Mouse (Mus musculus): Measurements from ENCODE around the gene Bcl11a.

Bcl11a gene

GRCm38 (mm10) chr11:24139432-24139831 is 61.6 kb downstream of the Bcl11a start:
- in situ Hi-C loops (cut with MboI; ENCODE audit: low pct_unique_long_range_greater_than_20kb in 1 of 2, low sequenced_read_pairs in 2 of 2, unreplicated experiment in 1 of 2): no loop called here

GRCm38 (mm10) chr11:24139952-24140351 is 62.1 kb downstream of the Bcl11a start:
- in situ Hi-C loops (cut with MboI; ENCODE audit: low pct_unique_long_range_greater_than_20kb in 1 of 2, low sequenced_read_pairs in 2 of 2, unreplicated experiment in 1 of 2): no loop called here

- in situ Hi-C loops (cut with MboI; ENCODE audit: low pct_unique_long_range_greater_than_20kb in 1 of 2, low sequenced_read_pairs in 2 of 2, unreplicated experiment in 1 of 2): no loop called here
These were observed 63.1 kb downstream of the Bcl11a start for GRCm38 (mm10) chr11:24140948-24141347.

DNA sequence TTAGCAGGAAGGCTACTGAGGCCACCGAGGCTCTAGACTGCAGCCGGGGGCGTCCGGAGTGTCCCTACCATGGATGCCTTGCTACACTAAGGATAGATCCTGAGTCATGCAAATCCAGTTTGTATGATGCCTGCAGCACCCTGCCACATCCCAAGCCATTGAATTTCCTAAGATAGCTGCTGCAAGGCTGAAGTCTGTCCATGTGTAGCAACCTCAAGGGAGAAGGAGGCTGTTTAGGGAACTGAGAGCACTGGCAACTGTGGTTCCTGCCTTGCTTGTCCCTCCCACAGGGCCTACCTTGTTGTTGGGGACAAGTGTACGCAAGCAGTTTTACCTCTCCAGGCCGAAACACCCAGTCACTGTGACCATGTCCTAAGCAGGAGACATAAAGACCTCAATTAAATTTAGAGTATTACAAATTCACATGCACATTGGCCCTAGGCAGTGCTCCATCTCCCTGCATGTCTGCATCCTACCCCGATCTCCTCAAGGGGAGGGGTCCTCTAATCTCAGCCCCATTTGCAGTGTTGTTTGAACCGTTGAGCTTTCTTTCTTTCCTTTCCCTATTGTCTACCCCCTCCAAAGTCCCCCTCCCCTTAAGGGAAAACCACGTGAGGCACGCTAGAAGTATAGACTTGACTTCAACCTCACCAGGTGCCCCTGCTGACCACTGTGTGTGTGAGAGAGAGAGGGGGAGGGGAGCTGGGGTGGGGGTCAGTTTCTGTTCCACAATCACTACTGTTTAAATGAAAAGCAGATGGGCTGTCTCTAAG is 63.8 kb downstream of the Bcl11a start:
- in situ Hi-C loops (cut with MboI; ENCODE audit: low pct_unique_long_range_greater_than_20kb in 1 of 2, low sequenced_read_pairs in 2 of 2, unreplicated experiment in 1 of 2): no loop called here

DNA sequence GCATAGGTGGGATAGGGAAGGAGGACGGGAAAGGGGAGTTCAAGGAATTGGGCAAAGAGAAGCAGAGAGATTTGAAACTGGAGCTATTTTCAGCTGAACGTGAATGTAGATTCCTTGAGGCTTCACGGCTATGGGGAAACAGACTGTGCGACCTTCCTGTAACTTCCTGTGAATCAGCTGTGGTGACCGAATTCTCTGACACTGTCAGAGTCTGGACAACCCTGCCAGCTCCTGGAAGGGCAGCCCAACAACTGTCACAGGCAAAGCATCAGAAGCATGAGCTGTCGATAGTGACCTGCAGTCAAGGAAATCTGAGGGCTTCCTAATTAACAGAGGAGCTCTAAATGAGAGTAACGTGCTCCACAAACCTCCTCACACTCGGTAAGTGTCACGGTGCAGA is 64.5 kb downstream of the Bcl11a start:
- in situ Hi-C loops (cut with MboI; ENCODE audit: low pct_unique_long_range_greater_than_20kb in 1 of 2, low sequenced_read_pairs in 2 of 2, unreplicated experiment in 1 of 2): no loop called here

DNA sequence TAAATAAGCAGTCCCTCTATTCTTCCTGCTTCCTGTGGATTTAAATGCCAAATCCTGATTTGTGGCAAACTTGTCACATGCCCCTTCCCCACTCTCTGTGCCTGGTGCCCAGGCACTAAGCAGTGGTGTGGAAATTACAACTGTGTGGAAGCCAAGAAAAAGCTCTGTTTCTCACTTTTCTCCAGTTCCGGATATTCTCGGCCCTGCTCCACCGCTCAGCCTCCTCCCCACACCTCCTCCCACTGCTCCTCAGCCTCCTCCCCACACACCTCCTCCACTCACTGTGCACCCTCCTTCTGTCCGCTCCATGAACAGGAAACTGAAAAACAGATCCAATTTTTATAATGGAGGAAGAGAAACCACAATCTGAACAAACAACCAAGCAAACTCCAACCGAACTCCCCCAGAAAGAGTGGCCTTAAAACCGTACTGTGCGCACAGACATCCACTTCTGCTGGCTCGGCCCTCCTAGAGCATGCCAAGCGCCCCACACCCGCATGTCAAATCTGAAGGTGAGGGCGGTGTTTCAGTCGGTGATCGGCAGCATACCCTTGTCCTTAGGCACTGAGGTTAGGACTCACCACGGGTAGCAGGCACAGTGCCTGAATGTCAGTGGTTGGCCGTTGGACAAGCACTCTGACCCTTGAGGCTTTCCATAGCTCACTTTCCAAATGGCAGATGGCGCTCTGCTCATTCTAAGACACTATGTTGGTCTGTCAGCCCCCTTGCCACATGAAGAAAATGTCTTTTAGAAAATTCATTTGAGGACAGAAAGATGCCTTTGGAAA is 66.5 kb downstream of the Bcl11a start:
- in situ Hi-C loops (cut with MboI; ENCODE audit: low pct_unique_long_range_greater_than_20kb in 1 of 2, low sequenced_read_pairs in 2 of 2, unreplicated experiment in 1 of 2): no loop called here

- in situ Hi-C loops (cut with MboI; ENCODE audit: low pct_unique_long_range_greater_than_20kb in 1 of 2, low sequenced_read_pairs in 2 of 2, unreplicated experiment in 1 of 2): no loop called here
These were observed 68.2 kb downstream of the Bcl11a start for GRCm38 (mm10) chr11:24146034-24146433.

DNA sequence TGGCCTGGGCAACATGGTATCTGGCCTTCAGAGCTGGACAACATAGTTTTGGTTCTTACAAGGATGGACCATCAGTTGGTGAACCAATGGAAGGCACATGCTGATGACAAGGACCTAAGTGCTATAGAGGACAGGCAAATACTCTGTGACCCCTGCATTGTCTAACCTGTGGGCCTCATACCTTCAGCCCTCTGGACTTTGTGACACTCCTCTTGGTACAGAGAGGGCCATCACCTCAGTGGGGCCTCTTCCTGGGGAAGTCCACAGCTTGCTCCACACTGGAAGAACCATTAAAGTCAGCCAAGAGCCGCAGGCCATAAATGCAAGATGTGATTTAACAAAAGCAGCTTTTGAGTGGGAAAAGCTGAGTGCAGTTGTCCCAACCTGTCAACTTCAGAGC is 68.6 kb downstream of the Bcl11a start:
- in situ Hi-C loops (cut with MboI; ENCODE audit: low pct_unique_long_range_greater_than_20kb in 1 of 2, low sequenced_read_pairs in 2 of 2, unreplicated experiment in 1 of 2): no loop called here

- in situ Hi-C loops (cut with MboI; ENCODE audit: low pct_unique_long_range_greater_than_20kb in 1 of 2, low sequenced_read_pairs in 2 of 2, unreplicated experiment in 1 of 2): no loop called here
These were observed 69.8 kb downstream of the Bcl11a start for GRCm38 (mm10) chr11:24147698-24148097.

- in situ Hi-C loops (cut with MboI; ENCODE audit: low pct_unique_long_range_greater_than_20kb in 1 of 2, low sequenced_read_pairs in 2 of 2, unreplicated experiment in 1 of 2): no loop called here
These were observed 70.7 kb downstream of the Bcl11a start for GRCm38 (mm10) chr11:24148545-24148944.

DNA sequence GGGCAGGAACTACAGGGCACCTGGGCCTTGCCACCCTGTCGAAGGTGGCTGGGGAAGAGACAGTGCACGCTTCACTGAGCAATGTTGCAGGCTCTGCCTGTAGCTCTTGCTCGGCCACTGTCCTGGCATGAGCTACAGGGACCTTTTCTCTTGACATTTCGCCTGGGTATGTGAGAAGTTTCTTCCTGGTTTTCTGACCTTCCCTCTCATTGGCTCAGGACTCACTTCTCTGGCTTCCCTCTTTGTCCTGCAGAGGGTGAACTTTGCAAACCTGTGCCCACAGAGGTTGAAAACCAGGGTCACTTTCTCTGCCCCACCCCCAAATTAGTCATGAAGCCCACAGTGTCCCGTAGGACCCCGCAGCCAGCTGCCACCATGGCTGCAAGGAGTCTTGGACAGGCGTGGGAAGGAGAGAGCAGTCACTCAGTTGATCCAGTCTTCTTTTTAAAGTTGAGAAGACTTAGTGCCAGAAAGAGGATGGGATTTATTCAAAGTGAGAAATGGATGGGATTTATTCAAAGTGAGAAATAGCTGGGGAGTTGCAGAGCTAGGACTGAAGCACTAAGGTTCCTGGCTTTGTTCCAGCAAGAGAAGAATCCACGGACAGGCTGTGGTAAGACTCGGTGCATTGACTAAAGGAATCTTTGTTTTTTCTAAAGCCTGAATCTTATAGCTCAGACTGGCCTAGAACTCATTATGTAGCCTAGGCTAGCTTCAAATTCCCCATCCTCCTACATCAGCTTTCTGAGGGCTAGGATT is 71.8 kb downstream of the Bcl11a start:
- in situ Hi-C loops (cut with MboI; ENCODE audit: low pct_unique_long_range_greater_than_20kb in 1 of 2, low sequenced_read_pairs in 2 of 2, unreplicated experiment in 1 of 2): no loop called here

- in situ Hi-C loops (cut with MboI; ENCODE audit: low pct_unique_long_range_greater_than_20kb in 1 of 2, low sequenced_read_pairs in 2 of 2, unreplicated experiment in 1 of 2): no loop called here
These were observed 74.4 kb downstream of the Bcl11a start for GRCm38 (mm10) chr11:24152076-24152784.

- in situ Hi-C loops (cut with MboI; ENCODE audit: low pct_unique_long_range_greater_than_20kb in 1 of 2, low sequenced_read_pairs in 2 of 2, unreplicated experiment in 1 of 2): no loop called here
These were observed 75.2 kb downstream of the Bcl11a start for GRCm38 (mm10) chr11:24153049-24153448.

DNA sequence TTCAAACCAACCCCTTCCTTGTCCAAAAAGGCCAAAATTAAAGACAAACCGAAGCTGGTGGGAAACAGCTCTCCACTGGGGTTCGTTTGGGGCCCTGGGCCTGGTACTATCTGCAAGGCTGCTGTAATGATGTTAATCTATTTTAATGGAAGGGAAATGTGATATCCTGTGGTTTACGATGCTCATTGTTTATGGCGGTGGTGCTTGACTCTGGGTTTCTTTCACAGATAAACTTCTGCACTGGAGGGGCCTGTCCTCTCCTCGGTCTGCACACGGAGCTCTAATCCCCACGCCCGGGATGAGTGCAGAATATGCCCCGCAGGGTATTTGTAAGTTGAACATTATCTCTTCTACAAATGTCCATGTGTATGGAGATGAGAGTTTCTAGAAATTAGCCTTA is 80.2 kb downstream of the Bcl11a start:
- in situ Hi-C loops (cut with MboI; ENCODE audit: low pct_unique_long_range_greater_than_20kb in 1 of 2, low sequenced_read_pairs in 2 of 2, unreplicated experiment in 1 of 2): no loop called here

DNA sequence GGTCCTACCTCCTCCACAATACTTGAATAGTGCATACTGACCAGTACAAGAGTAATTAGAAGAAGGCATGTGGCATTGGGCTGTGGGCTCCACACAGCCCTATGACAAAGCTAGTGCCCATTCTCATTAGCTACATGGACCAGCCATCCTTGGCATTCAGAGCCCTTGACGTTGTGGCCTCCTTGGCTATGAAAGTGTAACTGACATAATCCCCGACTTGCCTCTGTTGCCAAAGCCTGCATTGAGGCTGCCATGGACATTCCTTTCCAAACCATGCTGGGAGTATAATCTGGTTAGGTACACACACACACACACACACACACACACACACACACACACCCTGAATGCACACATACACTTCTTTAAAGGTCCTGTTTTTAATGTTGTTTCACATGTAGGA is 81.8 kb downstream of the Bcl11a start:
- in situ Hi-C loops (cut with MboI; ENCODE audit: low pct_unique_long_range_greater_than_20kb in 1 of 2, low sequenced_read_pairs in 2 of 2, unreplicated experiment in 1 of 2): no loop called here

GRCm38 (mm10) chr11:24161458-24161857 is 83.6 kb downstream of the Bcl11a start:
- in situ Hi-C loops (cut with MboI; ENCODE audit: low pct_unique_long_range_greater_than_20kb in 1 of 2, low sequenced_read_pairs in 2 of 2, unreplicated experiment in 1 of 2): no loop called here

- in situ Hi-C loops (cut with MboI; ENCODE audit: low pct_unique_long_range_greater_than_20kb in 1 of 2, low sequenced_read_pairs in 2 of 2, unreplicated experiment in 1 of 2): no loop called here
These were observed 84.2 kb downstream of the Bcl11a start for GRCm38 (mm10) chr11:24162056-24162455.

DNA sequence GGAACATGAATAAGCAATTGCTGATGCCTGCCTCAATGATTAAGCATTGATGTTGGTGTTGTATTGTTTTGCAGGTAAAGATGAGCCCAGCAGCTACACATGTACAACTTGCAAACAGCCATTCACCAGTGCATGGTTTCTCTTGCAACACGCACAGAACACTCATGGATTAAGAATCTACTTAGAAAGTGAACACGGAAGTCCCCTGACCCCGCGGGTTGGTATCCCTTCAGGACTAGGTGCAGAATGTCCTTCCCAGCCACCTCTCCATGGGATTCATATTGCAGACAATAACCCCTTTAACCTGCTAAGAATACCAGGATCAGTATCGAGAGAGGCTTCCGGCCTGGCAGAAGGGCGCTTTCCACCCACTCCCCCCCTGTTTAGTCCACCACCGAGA is 85.2 kb downstream of the Bcl11a start:
- in situ Hi-C loops (cut with MboI; ENCODE audit: low pct_unique_long_range_greater_than_20kb in 1 of 2, low sequenced_read_pairs in 2 of 2, unreplicated experiment in 1 of 2): no loop called here

GRCm38 (mm10) chr11:24164065-24164464 is 86.2 kb downstream of the Bcl11a start:
- in situ Hi-C loops (cut with MboI; ENCODE audit: low pct_unique_long_range_greater_than_20kb in 1 of 2, low sequenced_read_pairs in 2 of 2, unreplicated experiment in 1 of 2): no loop called here

Measured in mouse embryonic stem cell (cell line).